Mouse (Mus musculus) adrenal gland, adult 18-20 months (tissue): ENCODE measurements around the gene Mei1. TPM values are rescaled to one million over a fixed set of nuclear protein-coding genes. Genes with fewer than 3 reads are reported as not detected.
"Not testable (repeated sequence)": the region's sequence is repeated elsewhere in the genome, so short reads cannot be mapped to it uniquely, and the experiment has no call there.

Source experiments
- DNase-seq, 2 experiments: peaks; one replicate each; pipeline ENCODE4 v3.0.0; 2021 to 2022; ENCODE audit warnings: low spot score in 2 of 2
- total RNA-seq, 2 experiments: library from RNA; stranded (reverse); gene quantifications; 1 replicate in 1 of 2; 2 replicates in 1 of 2; pipeline ENCODE4 v1.2.3; 2021

Mei1 gene
- total RNA-seq, 2 experiments from 2014 or later = 0.58 to 4.1 TPM

GRCm38 (mm10) chr15:82081161-82081560 lies 11.4 kb downstream of the Mei1 start:
- DNase-seq = no peak

- DNase-seq = no peak
Measured at GRCm38 (mm10) chr15:82085606-82086005, 15.8 kb downstream of the Mei1 start.

DNA sequence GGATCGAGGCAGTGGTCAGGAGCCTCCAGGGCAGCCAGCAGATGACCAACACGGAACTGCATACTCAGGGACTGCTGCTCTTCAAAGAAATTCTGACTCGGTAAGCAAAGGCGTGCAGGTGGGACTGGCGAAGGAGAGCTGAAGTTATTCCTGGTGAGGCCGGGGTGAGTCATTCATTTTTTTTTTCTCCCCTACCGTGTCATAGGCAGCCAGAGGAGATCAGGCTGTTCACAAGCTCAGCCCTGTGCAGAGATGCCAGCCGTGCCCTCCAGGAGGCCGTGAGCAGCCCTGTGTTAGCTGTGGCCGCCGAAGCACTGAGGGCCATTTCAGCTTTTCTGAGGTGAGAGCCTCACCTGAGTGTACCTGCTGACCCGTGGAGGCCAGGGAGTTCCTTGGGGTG lies 16.3 kb downstream of the Mei1 start:
- no peak for DNase-seq

DNA sequence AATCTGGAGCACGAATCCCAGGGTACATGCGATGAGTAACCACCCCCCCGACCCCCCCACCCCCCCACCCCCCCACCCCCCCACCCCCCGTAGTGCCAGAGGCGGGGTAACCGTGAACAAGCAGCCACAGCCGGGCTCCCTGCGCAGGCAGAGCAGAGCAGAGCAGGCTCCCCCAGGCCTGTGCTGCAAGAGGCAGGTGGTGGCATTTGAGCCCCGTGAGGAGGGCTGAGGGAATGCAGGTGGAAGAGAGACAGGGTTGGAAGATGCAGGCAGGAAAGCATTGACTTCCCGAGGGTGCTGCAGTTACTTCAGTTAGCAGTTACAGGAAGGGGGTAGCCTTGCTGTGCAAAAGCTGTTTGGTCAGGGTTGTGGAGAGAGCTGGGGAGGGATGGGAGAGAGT lies 17.5 kb downstream of the Mei1 start:
- no peak for DNase-seq

DNA sequence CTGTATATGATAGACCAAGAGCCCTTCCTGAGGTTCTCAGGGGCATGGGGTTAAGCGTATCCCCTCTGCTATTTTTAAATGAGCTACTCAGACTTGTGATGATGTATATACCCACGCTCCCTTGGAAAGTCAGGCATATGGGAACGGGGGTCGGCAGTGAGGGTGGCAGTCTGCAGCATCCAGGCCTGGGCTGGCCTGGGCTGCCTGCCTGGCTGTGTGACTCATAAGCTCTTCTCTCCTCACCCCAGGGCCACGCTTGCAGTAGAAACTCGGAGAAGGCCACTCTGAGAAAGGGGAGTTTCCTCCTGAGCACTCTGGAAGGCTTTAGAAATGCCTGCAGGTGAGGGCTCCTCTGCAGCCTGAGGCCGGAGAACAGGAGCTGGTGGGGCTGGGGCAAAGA lies 21.3 kb downstream of the Mei1 start:
- DNase-seq = no peak

- DNase-seq = peak; percentile 54 to 64
Measured at GRCm38 (mm10) chr15:82106953-82107555, 37.3 kb downstream of the Mei1 start.

DNA sequence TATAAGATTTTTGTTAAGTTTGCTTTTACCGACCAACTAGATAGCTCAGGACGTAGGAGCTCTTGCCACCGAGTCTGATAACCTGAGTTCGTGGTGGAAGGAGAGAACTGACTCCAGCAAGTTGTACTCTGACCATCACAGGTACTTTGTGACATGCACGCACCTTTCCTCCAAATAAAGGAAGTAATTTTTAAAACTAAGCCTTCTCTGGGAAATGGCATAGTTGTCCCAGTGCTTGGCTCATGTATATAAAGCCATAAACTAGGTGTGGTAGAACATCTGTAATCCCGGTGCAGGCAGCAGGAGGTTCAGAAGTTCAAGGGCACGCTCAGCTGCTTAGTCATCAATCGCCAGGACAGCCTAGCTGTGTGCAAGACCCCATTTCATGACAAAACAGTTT lies 50.7 kb downstream of the Mei1 start:
- no peak for DNase-seq

DNA sequence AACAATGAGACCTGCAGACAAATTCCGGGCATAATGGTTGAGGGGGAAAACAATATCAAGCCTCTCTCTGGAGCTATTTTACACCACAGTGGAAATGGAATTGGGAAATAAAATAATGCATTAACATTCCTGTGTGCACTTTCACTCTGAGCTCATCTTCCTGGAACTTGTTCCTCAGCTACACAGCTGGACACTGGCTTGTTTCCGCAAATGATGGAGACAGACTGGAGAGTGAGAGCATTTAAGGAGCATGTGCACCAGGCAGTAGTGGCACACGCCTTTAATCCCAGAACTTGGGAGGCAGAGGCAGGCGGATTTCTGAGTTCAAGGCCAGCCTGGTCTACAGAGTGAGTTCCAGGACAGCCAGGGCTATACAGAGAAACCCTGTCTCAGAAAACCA lies 56.9 kb downstream of the Mei1 start:
- DNase-seq = not testable (repeated sequence)

DNA sequence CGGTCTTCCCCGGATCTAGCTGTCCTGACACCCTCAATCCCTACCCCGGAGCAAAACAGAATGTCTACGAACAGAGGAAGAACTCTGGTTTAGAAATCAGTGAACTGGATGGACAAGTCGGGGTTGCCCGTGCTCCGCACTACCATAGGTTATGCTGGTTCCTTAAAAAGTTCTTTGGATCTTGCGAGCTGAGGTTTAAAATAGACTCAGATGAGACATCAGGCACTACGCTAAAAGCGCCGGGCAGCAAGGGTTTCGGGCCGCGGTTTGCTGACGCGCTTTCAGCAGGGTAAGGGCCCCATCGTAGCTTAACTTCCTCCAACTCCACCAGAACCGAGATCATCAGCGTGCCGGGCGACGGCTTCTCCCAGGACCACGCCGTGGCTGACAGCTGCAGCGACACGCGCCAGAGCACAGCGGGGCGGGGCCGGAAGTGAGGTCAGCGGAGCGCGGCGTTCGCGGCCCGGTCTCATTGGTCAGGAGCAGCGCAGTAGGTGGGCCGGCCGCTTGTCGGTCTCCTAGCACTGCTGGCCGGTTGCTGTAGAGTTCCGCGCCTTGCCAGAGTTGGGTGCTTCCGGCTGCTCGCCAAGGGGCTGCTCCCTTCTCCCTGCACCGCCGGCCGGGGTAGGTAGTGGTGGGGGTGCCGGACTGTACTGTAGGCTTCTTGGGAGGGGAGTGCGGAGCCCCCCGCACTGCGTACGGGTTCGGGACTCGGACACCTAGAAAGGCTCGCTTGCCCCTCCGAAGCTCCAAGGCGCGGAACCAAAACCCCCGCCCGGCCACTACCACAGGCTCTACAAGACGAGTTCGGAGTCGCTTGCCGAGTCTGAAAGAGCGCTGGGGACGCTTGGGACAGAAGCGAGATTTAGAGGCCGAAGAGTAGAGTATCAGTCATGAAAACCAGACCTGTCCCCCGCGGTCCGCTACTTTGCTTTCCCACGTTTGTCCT lies 57.9 kb downstream of the Mei1 start, which contains the start of gene Ccdc134:
Gene Ccdc134 (plus strand): TSS at position 497 of the 949 bp plus-strand sequence.
- peak; percentile 97 to 98 for DNase-seq

DNA sequence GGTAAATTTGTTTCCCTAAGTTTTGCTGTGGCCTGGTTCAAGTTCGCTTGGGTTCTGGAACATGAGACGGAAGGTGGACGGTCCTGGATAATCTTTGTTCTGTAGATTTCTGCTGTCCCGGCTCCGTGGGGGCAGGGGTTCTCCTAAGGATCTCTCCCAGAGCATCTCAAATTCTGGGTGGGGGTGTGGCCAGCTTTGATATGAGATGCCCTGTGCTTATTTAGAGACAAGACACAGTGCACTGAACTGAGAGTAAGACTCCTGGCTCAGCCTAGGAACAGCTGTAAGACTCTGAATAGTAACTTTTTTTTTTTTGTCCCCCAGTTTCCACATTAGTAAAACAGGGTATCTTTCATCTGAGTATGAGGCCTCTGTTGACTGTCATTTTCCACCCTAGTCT lies 58.6 kb downstream of the Mei1 start:
- no peak for DNase-seq

DNA sequence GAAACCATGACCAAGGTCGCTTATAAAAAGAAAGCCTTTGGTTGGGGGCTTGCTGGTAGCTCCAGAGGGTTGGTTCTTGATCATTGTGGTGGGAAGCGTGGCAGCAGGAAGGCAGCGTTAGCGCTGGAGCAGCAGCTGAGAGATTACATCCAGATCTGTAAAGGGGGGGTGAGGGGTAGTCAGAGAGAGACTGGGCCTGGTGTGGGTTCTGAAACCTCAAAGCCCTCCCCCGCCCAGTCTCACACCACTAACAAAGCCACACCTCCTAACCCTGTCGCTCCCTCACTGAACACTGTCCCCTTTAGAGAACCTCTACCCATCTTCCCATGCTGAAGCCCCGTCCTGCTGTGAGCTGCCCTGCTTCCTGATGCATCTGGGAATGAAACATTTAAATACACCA lies 60.8 kb downstream of the Mei1 start:
- no peak for DNase-seq

GRCm38 (mm10) chr15:82135372-82135771 lies 65.6 kb downstream of the Mei1 start:
- DNase-seq = no peak

DNA sequence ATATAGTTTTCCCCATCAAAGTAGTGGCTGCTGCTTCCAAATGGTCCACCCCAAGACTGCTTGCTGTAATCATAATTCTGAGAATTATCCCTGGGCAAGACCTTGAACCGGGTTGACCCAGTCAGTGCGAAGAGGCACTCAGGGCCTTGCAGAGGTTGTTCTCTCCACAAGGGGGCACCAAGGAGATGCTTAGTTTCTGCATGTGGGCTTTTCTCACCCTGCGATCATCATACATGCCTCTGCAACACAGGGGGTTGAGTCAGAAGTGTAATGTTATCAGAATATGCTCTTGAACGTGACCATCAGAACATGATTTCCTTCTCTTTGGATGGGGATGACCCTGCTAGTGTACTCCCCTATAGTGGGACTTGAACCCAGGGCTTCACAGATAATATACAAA lies 68.8 kb downstream of the Mei1 start:
- peak; percentile 47 to 57 for DNase-seq

DNA sequence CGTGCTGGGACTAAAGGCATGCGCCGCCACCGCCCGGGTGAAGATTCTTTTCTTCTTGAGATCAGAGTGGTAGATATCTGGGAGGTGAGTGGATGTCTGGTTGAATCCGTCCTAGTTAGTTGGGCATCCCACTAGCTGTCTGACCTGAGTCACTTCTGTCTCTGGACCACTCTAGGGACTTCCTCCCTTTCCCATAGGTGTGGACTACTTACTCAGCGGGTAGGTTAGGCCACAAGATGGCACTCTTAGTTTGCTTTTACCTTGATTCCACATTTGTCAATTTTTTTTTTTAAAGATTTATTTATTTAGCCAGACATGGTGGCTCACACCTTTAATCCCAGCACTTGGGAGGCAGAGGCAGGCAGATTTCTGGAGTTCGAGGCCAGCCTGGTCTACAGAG lies 69.4 kb downstream of the Mei1 start:
- no peak for DNase-seq

DNA sequence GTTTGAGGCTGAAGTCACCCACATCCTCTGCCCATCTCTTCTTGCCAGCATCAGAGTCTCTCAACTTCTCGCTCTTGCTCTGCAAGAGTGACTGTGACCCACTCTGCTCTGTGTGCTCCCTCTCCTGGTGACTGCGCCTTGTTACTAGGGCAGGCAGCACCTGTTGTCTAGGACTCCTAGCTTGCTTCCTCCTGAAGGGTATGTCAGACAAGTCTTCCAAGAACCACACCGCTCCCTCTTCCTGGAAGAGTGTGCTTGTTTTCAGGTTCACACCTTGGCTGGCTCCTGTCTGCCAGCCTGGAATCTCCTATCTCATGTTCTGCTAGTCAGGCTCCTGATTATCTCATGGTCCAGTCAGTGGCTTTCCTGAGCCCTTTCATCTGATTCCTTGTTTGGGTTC lies 70.6 kb downstream of the Mei1 start:
- DNase-seq = no peak

GRCm38 (mm10) chr15:82144157-82144556 lies 74.4 kb downstream of the Mei1 start:
- DNase-seq = no peak

- DNase-seq = no peak
Measured at GRCm38 (mm10) chr15:82145408-82145807, 75.6 kb downstream of the Mei1 start.

DNA sequence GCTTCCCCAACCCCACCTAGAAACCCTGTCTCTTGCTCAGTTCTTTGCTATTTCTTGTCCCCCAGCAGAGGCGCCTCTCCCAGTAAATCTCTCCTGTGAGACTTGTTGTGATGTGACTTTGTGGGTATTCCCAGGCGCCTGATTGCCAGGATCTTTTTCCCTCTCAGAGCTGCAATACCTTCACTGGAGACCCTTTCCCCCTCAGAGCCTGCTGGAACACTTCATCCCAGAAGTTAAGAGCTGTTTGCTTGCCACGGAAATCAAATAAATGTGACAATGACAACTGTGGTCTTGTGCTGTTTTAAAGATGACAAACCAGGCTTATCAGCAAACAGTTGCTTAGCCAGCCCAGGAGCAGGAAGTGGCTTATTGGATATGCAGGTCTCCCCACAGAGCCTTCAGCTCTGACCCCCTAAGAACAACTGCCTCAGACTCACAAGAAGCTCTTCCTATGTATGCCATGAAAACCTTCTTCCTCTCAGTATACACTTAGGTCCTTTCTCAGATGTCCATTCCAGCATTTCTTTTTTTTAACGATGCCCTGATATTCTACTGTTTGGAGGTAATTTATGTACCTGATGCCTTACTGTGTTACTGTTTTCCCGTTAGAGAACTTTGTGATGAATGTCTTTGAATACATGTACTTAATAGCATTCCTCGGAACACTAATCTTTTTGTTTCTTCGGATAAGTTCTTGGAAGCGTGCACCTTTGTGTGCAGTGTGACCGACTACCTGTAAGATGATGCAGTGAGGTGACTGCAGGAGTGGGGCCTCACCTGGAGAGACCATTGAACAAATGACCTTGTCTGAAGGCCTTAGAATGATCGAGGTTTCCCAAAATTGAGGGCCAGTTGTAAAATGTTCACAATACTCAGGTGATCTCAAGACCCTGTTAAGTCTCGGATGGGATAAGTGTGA lies 76.3 kb downstream of the Mei1 start:
- no peak for DNase-seq

GRCm38 (mm10) chr15:82146770-82147610 lies 77.2 kb downstream of the Mei1 start, which contains the start of gene Srebf2:
Gene Srebf2, plus strand, starts transcription at chr15:82147181.
- DNase-seq = peak; percentile 95 to 96

GRCm38 (mm10) chr15:82147611-82148111 lies 77.9 kb downstream of the Mei1 start:
- peak; percentile 62 for DNase-seq
